Mouse (Mus musculus): ENCODE measurements around the gene Card9. TPM values are rescaled to one million over a fixed set of nuclear protein-coding genes. Genes with fewer than 3 reads are reported as not detected.
A peak's percentile ranks its signal among the peaks of the same experiment; 100 is the strongest.

Card9 gene
- polyA plus RNA-seq, 1 experiment from 2014 or later, result 1.8 TPM

GRCm38 (mm10) chr2:26319109-26319508 lies 41.6 kb downstream of the Card9 start:
- no peak overlapping the region for H3K4me2 ChIP-seq (ENCODE audit: low read depth, low read length, severe bottlenecking)
- no peak overlapping the region for H3K4me3 ChIP-seq (ENCODE audit: low read depth, low read length)
- DNase-seq (ENCODE audit: low spot score), result no peak

GRCm38 (mm10) chr2:26317991-26318672 lies 42.6 kb downstream of the Card9 start:
- ATAC-seq (replicated peaks; ENCODE audit: low FRiP score), result no peak
- Histone ChIP-seq H3K4me3 (ENCODE audit: low read depth, low read length) (no peak overlapping the region), H3K27ac (ENCODE audit: low read depth, low read length) (no peak overlapping the region), H3K4me1 (replicated peaks; ENCODE audit: control insufficient read depth, insufficient read depth, low read length) (peaks cover 14% of the 10 kb centered on the region; the same call in 1 of the 2 replicates), H3K4me2 (ENCODE audit: low read depth, low read length, severe bottlenecking) (no peak overlapping the region), H3K9me3 (ENCODE audit: control insufficient read depth, low read length) (no peaks in the 10 kb centered on the region), H3K9ac (ENCODE audit: low read length) (no peak overlapping the region), H3K27me3 (ENCODE audit: control insufficient read depth, insufficient read depth, low read length) (no peaks in the 10 kb centered on the region), H3K36me3 (ENCODE audit: control insufficient read depth, insufficient read depth, low read length) (0 out of 2 replicates have a peak, but pooled peaks cover under 1% of the 10 kb centered on the region)
- DNase-seq (ENCODE audit: low spot score), result no peak
- WGBS, result 81% methylated on average over 3 of the region's 3 CpGs

More at GRCm38 (mm10) chr2:26319109-26319508, 41.6 kb downstream of the Card9 start:
- no peak overlapping the region for H3K27ac ChIP-seq (ENCODE audit: low read depth, low read length)
- no peaks in the 10 kb centered on the region for H3K27me3 ChIP-seq (ENCODE audit: control insufficient read depth, insufficient read depth, low read length)
- peaks cover 14% of the 10 kb centered on the region; the same call in 1 of the 2 replicates for H3K4me1 ChIP-seq (replicated peaks; ENCODE audit: control insufficient read depth, insufficient read depth, low read length)
- H3K9ac ChIP-seq (ENCODE audit: low read length), result no peak overlapping the region
- 91% methylated on average over 9 of the region's 9 CpGs for WGBS
- H3K36me3 ChIP-seq (ENCODE audit: control insufficient read depth, insufficient read depth, low read length), result peaks cover 10% of the 10 kb centered on the region
- H3K9me3 ChIP-seq (ENCODE audit: control insufficient read depth, low read length), result no peaks in the 10 kb centered on the region
- ATAC-seq (replicated peaks; ENCODE audit: low FRiP score), result no peak

- DNase-seq (ENCODE audit: low spot score), result no peak
- Histone ChIP-seq H3K27me3 (ENCODE audit: control insufficient read depth, insufficient read depth, low read length) (no peaks in the 10 kb centered on the region), H3K27ac (ENCODE audit: low read depth, low read length) (no peak overlapping the region), H3K4me1 (replicated peaks; ENCODE audit: control insufficient read depth, insufficient read depth, low read length) (peaks cover 14% of the 10 kb centered on the region; the same call in 1 of the 2 replicates), H3K4me3 (ENCODE audit: low read depth, low read length) (0 out of 2 replicates have a peak overlapping the region, but pooled peaks have one; percentile 90), H3K4me2 (ENCODE audit: low read depth, low read length, severe bottlenecking) (peak overlapping the region; percentile 92; the same call in 1 of the 2 replicates), H3K9me3 (ENCODE audit: control insufficient read depth, low read length) (no peaks in the 10 kb centered on the region), H3K36me3 (ENCODE audit: control insufficient read depth, insufficient read depth, low read length) (no peaks in the 10 kb centered on the region), H3K9ac (ENCODE audit: low read length) (peak overlapping the region; percentile 95)
- 79% methylated on average over 3 of the region's 3 CpGs for WGBS
- no peak for ATAC-seq (replicated peaks; ENCODE audit: low FRiP score)
These were observed 43.3 kb downstream of the Card9 start for GRCm38 (mm10) chr2:26317371-26317770.

GRCm38 (mm10) chr2:26316576-26317246 lies 44.0 kb downstream of the Card9 start:
- ATAC-seq (replicated peaks; ENCODE audit: low FRiP score) (no peak), DNase-seq (ENCODE audit: low spot score) (no peak)
- WGBS, result 65% methylated on average over 9 of the region's 9 CpGs
- no peaks in the 10 kb centered on the region for H3K9me3 ChIP-seq (ENCODE audit: control insufficient read depth, low read length)
- peak overlapping the region; percentile 90 for H3K4me3 ChIP-seq (ENCODE audit: low read depth, low read length)
- H3K9ac ChIP-seq (ENCODE audit: low read length), result peak overlapping the region; percentile 95
- H3K27ac ChIP-seq (ENCODE audit: low read depth, low read length), result 0 out of 2 replicates have a peak overlapping the region, but pooled peaks have one; percentile 12
- H3K36me3 ChIP-seq (ENCODE audit: control insufficient read depth, insufficient read depth, low read length), result no peaks in the 10 kb centered on the region
- H3K4me2 ChIP-seq (ENCODE audit: low read depth, low read length, severe bottlenecking), result peak overlapping the region; percentile 92
- peaks cover 14% of the 10 kb centered on the region; the same call in 1 of the 2 replicates for H3K4me1 ChIP-seq (replicated peaks; ENCODE audit: control insufficient read depth, insufficient read depth, low read length)
- no peaks in the 10 kb centered on the region for H3K27me3 ChIP-seq (ENCODE audit: control insufficient read depth, insufficient read depth, low read length)

GRCm38 (mm10) chr2:26315925-26316311 lies 44.8 kb downstream of the Card9 start:
- Histone ChIP-seq H3K4me1 (replicated peaks; ENCODE audit: control insufficient read depth, insufficient read depth, low read length) (peaks cover 14% of the 10 kb centered on the region; the same call in 1 of the 2 replicates), H3K27me3 (ENCODE audit: control insufficient read depth, insufficient read depth, low read length) (no peaks in the 10 kb centered on the region), H3K9me3 (ENCODE audit: control insufficient read depth, low read length) (no peaks in the 10 kb centered on the region), H3K4me3 (ENCODE audit: low read depth, low read length) (peak overlapping the region; percentile 90), H3K9ac (ENCODE audit: low read length) (peak overlapping the region; percentile 95), H3K27ac (ENCODE audit: low read depth, low read length) (peak overlapping the region; percentile 83), H3K36me3 (ENCODE audit: control insufficient read depth, insufficient read depth, low read length) (no peaks in the 10 kb centered on the region), H3K4me2 (ENCODE audit: low read depth, low read length, severe bottlenecking) (peak overlapping the region; percentile 92)
- DNase-seq (ENCODE audit: low spot score) (no peak), ATAC-seq (replicated peaks; ENCODE audit: low FRiP score) (no peak; the same call in 1 of the 2 replicates)
- WGBS, result 0% methylated on average over 11 of the region's 11 CpGs

- Histone ChIP-seq H3K9ac (ENCODE audit: low read length) (peak within 1 kb of the TSS; percentile 95), H3K4me1 (replicated peaks; ENCODE audit: control insufficient read depth, insufficient read depth, low read length) (peaks cover 14% of the 10 kb centered on the region; the same call in 1 of the 2 replicates), H3K36me3 (ENCODE audit: control insufficient read depth, insufficient read depth, low read length) (no peaks in the 10 kb centered on the region), H3K27me3 (ENCODE audit: control insufficient read depth, insufficient read depth, low read length) (no peaks in the 10 kb centered on the region), H3K9me3 (ENCODE audit: control insufficient read depth, low read length) (no peaks in the 10 kb centered on the region), H3K4me2 (ENCODE audit: low read depth, low read length, severe bottlenecking) (peak within 1 kb of the TSS; percentile 92), H3K27ac (ENCODE audit: low read depth, low read length) (peak within 1 kb of the TSS; percentile 83), H3K4me3 (ENCODE audit: low read depth, low read length) (peak within 1 kb of the TSS; percentile 90)
- DNase-seq (ENCODE audit: low spot score) (peak; percentile 95), ATAC-seq (replicated peaks; ENCODE audit: low FRiP score) (peak; percentile 90)
- WGBS, result under 1% methylated on average over 65 of the region's 66 CpGs
These were observed 45.4 kb downstream of the Card9 start, which contains the start of gene Gpsm1 for GRCm38 (mm10) chr2:26315072-26315924. Gpsm1 (plus strand) TSS chr2:26315515.

GRCm38 (mm10) chr2:26314281-26315071 lies 46.2 kb downstream of the Card9 start:
- ATAC-seq (replicated peaks; ENCODE audit: low FRiP score) (no peak), DNase-seq (ENCODE audit: low spot score) (peak; percentile 61)
- Histone ChIP-seq H3K9me3 (ENCODE audit: control insufficient read depth, low read length) (no peaks in the 10 kb centered on the region), H3K27me3 (ENCODE audit: control insufficient read depth, insufficient read depth, low read length) (no peaks in the 10 kb centered on the region), H3K27ac (ENCODE audit: low read depth, low read length) (peak overlapping the region; percentile 83; the same call in 1 of the 2 replicates), H3K4me2 (ENCODE audit: low read depth, low read length, severe bottlenecking) (peak overlapping the region; percentile 92; the same call in 1 of the 2 replicates), H3K4me1 (replicated peaks; ENCODE audit: control insufficient read depth, insufficient read depth, low read length) (peaks cover 18% of the 10 kb centered on the region; the same call in 1 of the 2 replicates), H3K9ac (ENCODE audit: low read length) (peak overlapping the region; percentile 41; the same call in 1 of the 2 replicates), H3K4me3 (ENCODE audit: low read depth, low read length) (peak overlapping the region; percentile 90; the same call in 1 of the 2 replicates), H3K36me3 (ENCODE audit: control insufficient read depth, insufficient read depth, low read length) (no peaks in the 10 kb centered on the region)
- 68% methylated on average over 13 of the region's 13 CpGs for WGBS

Measured in forebrain, embryonic 11.5 days (tissue).